Mouse (Mus musculus) urinary bladder, postnatal 36 days (tissue): ENCODE measurements at regions not wholly inside any gene's neighbourhood (a gene's known extent, or its start where the extent isn't known, plus 50 kb on each side); places are given as distances from the start of the nearest gene placed in this dataset.
"Not testable (repeated sequence)": the region's sequence is repeated elsewhere in the genome, so short reads cannot be mapped to it uniquely, and the experiment has no call there.

Experiments used
- DNase-seq, 2 experiments: peaks; one replicate each; pipeline ENCODE4 v3.0.0; 2022; ENCODE audit warnings: low spot score in 2 of 2, mixed read lengths in 1 of 2

DNA sequence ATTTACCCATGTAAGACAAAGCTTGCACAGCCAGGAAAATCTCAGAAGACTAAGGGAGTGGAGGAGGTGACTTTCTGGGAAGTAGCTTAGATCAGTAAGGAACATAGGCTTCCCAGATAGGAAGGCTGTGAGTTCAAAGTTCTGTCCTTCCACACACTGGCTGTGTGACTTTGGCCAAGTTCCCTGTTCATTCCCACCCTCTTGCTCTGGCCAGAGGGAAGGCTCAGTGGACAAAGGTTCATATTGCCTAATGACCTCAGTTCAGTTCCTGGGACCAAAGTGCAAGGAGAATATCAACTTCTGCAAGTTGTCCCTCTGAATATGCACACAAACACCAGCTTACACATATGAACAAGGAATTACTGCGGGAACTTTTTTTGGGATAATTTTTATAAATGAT lies 255.6 kb upstream of the Pik3r1 start:
- DNase-seq, result no peak

- no peak for DNase-seq
Observed at GRCm38 (mm10) chr13:102025138-102025537, 257.1 kb upstream of the Pik3r1 start.

DNA sequence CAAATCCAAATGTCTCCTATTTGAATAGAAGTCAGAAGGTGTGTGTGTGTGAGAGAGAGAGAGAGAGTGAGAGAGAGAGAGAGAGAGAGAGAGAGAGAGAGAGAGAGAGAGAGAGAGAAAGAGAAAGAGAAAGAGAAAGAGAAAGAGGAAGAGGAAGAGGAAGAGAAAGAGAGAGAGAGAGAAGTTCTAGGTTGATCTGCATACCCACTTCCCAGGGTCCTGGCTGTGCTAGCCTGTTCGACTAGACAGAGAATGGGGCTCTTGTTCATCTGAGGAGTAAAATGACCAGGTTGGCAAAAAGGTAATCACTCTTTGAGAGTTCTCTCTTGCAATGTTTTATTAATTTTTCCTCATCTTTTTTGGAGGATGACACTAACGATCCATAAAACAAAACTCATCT lies 257.5 kb upstream of the Pik3r1 start:
- DNase-seq, result not testable (repeated sequence)

GRCm38 (mm10) chr13:102031416-102031815 lies 263.4 kb upstream of the Pik3r1 start:
- DNase-seq, result no peak

- DNase-seq, result no peak
Observed at GRCm38 (mm10) chr13:102034484-102034883, 266.5 kb upstream of the Pik3r1 start.

- DNase-seq, result no peak
Observed at GRCm38 (mm10) chr13:102036001-102036400, 268.0 kb upstream of the Pik3r1 start.

DNA sequence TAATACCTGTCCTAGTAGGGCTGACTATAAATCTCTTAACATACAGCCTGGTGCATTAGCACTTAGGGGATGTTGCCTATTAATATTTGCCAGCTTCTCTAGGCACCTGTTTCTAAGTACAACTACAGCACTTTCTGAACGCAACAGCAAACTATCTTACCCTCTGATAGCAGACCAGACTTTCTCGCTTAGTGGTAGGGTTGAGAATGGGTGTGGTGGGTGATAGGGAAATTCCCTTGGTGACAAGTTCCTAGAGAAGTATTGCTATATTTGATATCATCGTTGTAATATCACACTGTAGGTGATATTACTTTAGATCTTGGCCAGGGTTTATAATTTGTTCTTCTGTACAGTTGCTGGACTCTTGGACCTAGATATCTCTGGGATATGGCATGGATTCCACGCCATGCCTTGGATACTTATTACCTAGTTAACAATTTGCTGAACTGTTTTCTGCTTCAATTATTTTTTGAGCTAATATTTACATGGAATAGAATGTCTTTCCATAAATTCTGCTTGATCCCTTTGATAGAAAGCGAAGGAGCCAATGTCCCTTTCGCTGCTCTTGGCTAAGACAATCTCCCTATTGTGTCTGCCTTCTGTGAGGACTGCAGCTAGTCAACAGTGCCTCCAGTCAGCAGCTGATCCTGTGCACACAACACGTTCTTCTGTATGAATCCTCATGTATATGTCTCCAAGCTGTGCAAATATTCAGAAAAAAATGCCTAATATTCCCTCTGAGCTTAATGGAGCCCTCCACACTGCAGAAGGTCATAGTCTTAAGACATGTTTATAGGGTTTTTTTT lies 269.0 kb upstream of the Pik3r1 start:
- no peak for DNase-seq

DNA sequence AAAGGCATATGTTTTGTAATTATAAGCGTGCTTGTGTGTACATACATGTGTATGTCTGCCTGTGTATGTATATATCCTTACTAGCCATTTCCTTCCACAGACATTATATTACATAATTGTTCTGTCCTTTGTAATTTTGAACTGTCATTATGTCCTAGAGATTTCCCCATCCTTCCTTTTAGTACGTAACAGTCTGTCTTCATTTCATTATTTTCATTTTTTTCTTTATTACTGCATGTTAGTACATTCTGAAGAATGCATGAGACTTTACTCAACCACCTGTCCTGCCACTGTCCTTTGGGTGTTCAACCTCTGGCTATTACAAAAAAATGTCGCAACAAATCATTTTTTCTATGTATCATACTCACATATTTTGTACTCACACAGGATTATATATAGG lies 292.2 kb upstream of the Pik3r1 start:
- no peak for DNase-seq

GRCm38 (mm10) chr13:102064590-102065273 lies 296.7 kb upstream of the Pik3r1 start:
- peak; percentile 12 to 29 for DNase-seq

GRCm38 (mm10) chr13:102065274-102065640 lies 297.2 kb upstream of the Pik3r1 start:
- no peak for DNase-seq

- DNase-seq, result no peak
Observed at GRCm38 (mm10) chr13:102065796-102066195, 297.8 kb upstream of the Pik3r1 start.

DNA sequence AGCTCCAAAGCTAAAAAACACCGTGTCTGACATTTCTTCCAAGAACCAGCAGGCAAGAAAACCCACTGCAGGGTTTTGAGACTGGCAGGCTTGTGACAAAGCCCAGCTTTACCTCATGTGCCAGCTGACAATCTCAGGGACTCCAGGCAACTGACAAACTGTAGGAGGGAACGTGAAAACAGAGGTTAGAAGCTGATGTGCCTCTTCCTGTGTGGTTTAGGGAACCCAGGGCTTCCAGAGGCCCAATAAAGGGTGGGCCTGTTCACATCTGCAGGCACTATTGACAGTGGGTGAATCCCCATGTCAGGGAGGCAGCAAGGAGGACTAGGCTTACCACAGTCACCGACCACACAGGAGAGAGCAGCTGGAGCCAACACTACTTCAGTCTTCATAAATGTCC lies 302.7 kb upstream of the Pik3r1 start:
- DNase-seq, result no peak

GRCm38 (mm10) chr13:102072366-102072765 lies 304.3 kb upstream of the Pik3r1 start:
- DNase-seq, result no peak

- DNase-seq, result no peak
Observed at GRCm38 (mm10) chr13:102087766-102088165, 319.7 kb upstream of the Pik3r1 start.

- no peak for DNase-seq
Observed at GRCm38 (mm10) chr13:102089551-102089950, 321.5 kb upstream of the Pik3r1 start.

- no peak for DNase-seq
Observed at GRCm38 (mm10) chr13:102094193-102094592, 326.2 kb upstream of the Pik3r1 start.

DNA sequence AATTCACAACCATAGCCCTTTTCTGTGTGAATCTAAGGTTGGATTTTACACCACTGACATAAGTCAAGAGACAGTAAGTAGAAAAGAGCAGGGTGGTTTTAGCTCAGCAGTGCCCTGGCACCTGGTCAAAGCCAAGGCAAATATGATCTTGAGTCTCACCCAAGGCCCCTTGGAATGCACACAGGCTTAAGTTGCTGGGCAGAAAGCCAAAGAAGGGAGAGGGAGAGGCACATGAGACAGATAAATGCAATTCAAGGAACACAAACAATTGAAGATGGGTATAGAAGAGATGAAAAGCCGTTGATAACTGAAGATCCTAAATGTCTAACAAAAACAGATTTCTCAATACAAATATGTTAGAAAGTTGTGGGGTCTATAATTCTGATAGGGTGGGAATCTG lies 335.1 kb upstream of the Pik3r1 start:
- peak in 1 of 2 experiments; percentile 2 for DNase-seq

GRCm38 (mm10) chr13:102106188-102106587 lies 338.2 kb upstream of the Pik3r1 start:
- DNase-seq, result no peak

DNA sequence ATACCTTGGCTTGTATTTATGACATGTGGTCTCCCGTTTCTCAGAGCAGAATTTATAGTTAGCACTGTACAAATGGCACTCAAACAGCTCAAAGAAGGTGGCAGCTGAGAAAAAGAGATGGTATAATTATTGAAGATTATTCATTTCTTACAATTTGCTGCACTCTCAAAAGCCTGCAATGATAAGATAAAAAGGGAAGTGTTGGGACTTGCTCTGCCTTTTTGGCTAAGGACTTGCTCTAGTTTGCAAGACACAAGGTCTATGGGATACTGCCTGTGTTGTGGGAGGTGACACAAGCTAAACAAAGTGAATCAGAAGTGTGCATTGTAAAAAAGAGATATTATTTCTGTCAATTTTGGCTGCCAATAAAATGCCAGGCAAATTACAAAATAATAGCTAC lies 340.2 kb upstream of the Pik3r1 start:
- no peak for DNase-seq

GRCm38 (mm10) chr13:102108916-102109315 lies 340.9 kb upstream of the Pik3r1 start:
- no peak for DNase-seq

- peak in 1 of 2 experiments; percentile 2 for DNase-seq
Observed at GRCm38 (mm10) chr13:102113941-102114340, 345.9 kb upstream of the Pik3r1 start.

DNA sequence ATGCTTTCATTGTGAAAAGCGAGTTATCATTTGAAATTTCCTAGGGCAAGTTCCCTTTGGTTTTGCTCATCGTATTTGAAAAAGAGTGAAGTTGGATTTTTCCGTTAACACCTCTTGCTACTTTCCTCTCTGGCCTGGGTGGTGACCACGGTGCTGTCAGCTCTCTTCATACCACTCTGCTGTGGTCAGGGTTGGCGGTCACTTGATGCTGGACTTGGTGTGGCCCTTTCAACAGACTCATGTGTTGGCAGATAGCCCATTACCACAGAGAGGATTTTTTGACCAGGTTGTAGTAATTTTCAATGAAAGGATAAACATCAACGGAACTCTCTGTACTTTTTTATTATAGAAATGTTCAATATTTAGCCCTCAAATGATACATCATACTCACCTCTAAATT lies 354.3 kb upstream of the Pik3r1 start:
- no peak for DNase-seq

GRCm38 (mm10) chr13:102127933-102128430 lies 360.0 kb upstream of the Pik3r1 start:
- DNase-seq, result no peak
